Mouse (Mus musculus): Measurements from ENCODE around the gene Olfr354. TPM values are rescaled to one million over a fixed set of nuclear protein-coding genes. Genes with fewer than 3 reads are reported as not detected.

Olfr354 gene
- total RNA-seq (2023) = not detected in 4 replicates

DNA sequence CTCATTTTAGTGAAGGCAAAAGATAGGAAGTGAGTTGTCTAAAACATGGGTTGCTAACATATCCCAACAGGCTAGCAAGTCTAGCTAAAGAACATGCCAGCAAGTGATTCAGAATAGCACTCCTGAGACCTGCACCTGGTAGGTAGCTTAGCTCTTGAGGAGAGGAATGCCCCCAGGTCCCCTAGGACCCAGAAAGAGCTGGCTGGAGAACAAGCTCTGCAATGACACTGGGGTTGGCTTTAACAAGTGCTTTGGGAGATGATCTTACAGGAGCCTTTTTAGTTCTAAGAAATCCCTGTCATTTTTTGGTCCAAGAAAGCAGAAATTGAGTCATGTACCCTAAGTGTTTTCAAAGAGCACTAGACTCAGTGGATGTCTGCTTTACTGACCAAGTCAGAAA lies at the start of gene Olfr354:
Olfr354 (plus strand) TSS at position 301 of the 400 bp plus-strand sequence.

DNA sequence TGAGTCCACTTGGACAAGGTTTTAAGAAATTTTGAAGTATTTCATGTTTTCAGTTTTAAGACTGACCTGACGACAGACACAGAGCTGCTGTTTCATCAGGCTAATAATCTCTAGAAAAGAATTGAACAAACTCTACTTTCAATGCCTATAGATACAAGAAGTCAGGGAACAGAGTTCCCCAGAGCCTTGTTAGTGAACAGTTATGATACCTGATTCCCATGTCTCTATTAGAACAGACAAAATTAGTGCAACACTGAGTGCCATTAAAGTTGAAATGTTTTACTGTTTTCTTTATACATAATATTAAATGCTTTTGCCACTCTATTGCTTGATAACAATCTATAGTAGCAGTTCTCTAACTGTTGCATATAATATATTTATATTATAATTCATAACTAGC lies 42.9 kb upstream of the Olfr354 start, which contains the start of gene Olfr351:
Olfr351 (minus strand) TSS at position 101 of the 400 bp plus-strand sequence.

DNA sequence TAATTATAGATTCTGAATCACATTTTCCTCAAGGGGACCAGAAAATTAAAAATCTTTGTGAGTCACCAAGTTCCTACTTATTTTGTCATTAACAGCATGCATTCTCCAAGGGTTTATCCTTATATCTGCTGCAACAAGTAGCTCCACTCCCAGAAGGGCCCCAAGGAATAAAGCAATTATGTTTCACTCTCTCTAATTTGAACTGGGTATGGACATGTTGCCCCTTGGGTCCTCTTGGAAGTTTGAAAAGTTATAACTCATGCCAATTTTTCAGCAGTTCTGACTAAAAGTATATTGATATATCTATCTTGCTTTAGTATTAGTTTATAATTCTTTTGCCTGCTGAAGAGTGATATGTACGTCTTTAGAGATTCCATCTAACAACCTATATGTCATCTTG lies 37.3 kb upstream of the Olfr354 start, which contains the start of gene Olfr352:
Olfr352 (plus strand) TSS at position 301 of the 400 bp plus-strand sequence.

DNA sequence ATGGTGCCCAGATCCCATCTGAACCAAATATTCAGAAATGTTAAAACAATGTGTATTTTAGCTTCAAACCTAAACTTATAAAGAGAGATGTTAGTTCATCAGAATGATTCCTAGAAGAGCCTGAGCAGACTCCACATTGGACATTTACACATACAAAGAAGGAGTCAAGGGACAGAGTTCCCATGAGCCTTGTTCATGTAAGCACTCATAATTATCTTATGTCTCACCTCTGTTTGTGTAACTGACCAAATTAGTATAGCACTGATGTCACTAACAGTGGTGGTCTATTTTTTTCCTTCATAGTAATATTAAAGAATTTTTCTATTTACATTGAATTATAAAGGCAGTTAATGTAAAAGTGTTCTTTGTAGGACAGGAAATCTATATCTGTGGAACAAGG lies 12.6 kb upstream of the Olfr354 start, which contains the start of gene Olfr353:
Olfr353 (minus strand) TSS at position 101 of the 400 bp plus-strand sequence.

DNA sequence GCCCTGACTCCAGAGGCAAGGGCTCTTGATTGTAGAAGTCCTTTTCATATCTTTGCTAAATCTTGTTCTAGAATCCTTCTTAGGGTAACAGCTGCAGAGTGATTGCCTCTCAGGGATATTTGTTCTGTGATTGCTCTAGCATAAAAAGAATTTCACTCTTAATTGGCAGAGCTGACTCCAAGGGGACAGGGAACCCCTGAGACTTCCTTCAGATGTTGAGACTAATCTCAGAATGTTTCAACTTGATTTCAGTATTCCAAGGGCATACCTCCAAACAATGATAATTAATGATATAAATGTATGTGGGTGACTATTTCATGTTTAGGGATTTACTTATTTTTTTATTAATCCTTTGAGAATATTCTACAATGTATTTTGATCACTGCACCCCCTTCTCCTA lies 23.3 kb downstream of the Olfr354 start, which contains the start of gene Olfr355:
Olfr355 (minus strand) TSS at position 101 of the 400 bp plus-strand sequence.

DNA sequence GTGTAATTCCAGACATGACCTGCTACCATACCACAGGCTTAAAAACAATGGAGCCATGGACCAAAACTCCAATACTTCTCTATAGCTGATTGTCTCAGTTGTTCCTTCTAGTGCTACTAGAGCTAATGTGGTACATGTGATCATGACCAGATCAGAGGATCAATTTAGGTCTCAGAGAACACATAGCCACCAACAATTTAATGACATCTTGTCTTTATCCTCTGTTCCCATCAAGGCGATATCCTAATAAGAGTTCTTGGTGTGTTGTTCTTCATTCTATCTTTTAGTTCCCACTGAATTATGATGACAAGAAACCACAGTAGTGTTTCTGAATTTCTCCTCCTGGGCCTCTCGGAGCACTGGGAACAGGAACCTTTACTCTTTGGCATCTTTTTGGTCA lies 31.3 kb downstream of the Olfr354 start, which contains the start of gene Olfr356:
Olfr356 (plus strand) TSS at position 301 of the 400 bp plus-strand sequence.

Other genes starting within 250 kb of the Olfr354 start
- gene Olfr346, start 219.9 kb upstream of the Olfr354 start, total RNA-seq (2023) = not detected in 4 replicates
- not detected in 4 replicates for gene Olfr347, start 173.8 kb upstream of the Olfr354 start, total RNA-seq (2023)
- not detected in 4 replicates for gene Olfr348, start 121.4 kb upstream of the Olfr354 start, total RNA-seq (2023)
- not detected in 4 replicates for gene Olfr50, start 115.1 kb upstream of the Olfr354 start, total RNA-seq (2023)
- not detected in 4 replicates for gene Olfr3, start 88.6 kb upstream of the Olfr354 start, total RNA-seq (2023)
- not detected in 4 replicates for gene Olfr350, start 59.4 kb upstream of the Olfr354 start, total RNA-seq (2023)
- gene Olfr351, start 43.0 kb upstream of the Olfr354 start, total RNA-seq (2023) = not detected in 4 replicates
- not detected in 4 replicates for gene Olfr352, start 37.2 kb upstream of the Olfr354 start, total RNA-seq (2023)
- not detected in 4 replicates for gene Olfr353, start 12.7 kb upstream of the Olfr354 start, total RNA-seq (2023)
- not detected in 4 replicates for gene Olfr355, start 23.2 kb downstream of the Olfr354 start, total RNA-seq (2023)
- gene Olfr356, start 31.4 kb downstream of the Olfr354 start, total RNA-seq (2023) = not detected in 4 replicates
- not detected in 4 replicates for gene Olfr357, start 88.1 kb downstream of the Olfr354 start, total RNA-seq (2023)
- not detected in 4 replicates for gene Olfr358, start 103.7 kb downstream of the Olfr354 start, total RNA-seq (2023)
- gene Olfr360, start 160.1 kb downstream of the Olfr354 start, total RNA-seq (2023) = not detected in 4 replicates
- not detected in 4 replicates for gene Olfr361, start 183.6 kb downstream of the Olfr354 start, total RNA-seq (2023)
- not detected in 4 replicates for gene Olfr362, start 212.2 kb downstream of the Olfr354 start, total RNA-seq (2023)
- gene Olfr364-ps1, start 233.6 kb downstream of the Olfr354 start, total RNA-seq (2023) = not detected in 4 replicates